Mouse (Mus musculus) liver, embryonic 12.5 days (tissue): ENCODE results near the gene Iscu. TPM values are rescaled to one million over a fixed set of nuclear protein-coding genes. Genes with fewer than 3 reads are reported as not detected.

ENCODE experiments used
- ATAC-seq: fragments of 200-750 bp; cut with Nextera tagmentation; 2 replicates; pipeline ENCODE4 v1.8.0; 2017; ENCODE audit warnings: moderate number of reproducible peaks, mild to moderate bottlenecking, moderate library complexity
- H3K27ac ChIP-seq: fragments of 300-500 bp; sonication (generic); 2 replicates; pipeline ENCODE4 v1.5.1; 2016; ENCODE audit warnings: mild to moderate bottlenecking
- H3K27me3 ChIP-seq: fragments of 300-500 bp; sonication (generic); replicated peaks from 2 replicates; pipeline ENCODE4 v1.6.1; 2016; ENCODE audit warnings: mild to moderate bottlenecking, moderate library complexity
- H3K36me3 ChIP-seq: fragments of 300-500 bp; sonication (generic); 2 replicates; pipeline ENCODE4 v1.6.1; 2016; ENCODE audit warnings: mild to moderate bottlenecking, moderate library complexity
- H3K4me1 ChIP-seq: fragments of 300-500 bp; sonication (generic); 2 replicates; pipeline ENCODE4 v1.6.1; 2016
- H3K4me2 ChIP-seq: fragments of 300-500 bp; sonication (generic); 2 replicates; pipeline ENCODE4 v1.6.1; 2016; ENCODE audit warnings: mild to moderate bottlenecking, moderate library complexity
- H3K4me3 ChIP-seq: fragments of 300-500 bp; sonication (generic); 2 replicates; pipeline ENCODE4 v1.5.1; 2016; ENCODE audit warnings: mild to moderate bottlenecking, moderate library complexity
- H3K9ac ChIP-seq: fragments of 300-500 bp; sonication (generic); 2 replicates; pipeline ENCODE4 v1.6.1; 2016; ENCODE audit warnings: mild to moderate bottlenecking, moderate library complexity
- H3K9me3 ChIP-seq: fragments of 300-500 bp; sonication (generic); replicated peaks from 2 replicates; pipeline ENCODE4 v1.6.1; 2016; ENCODE audit warnings: mild to moderate bottlenecking, moderate library complexity
- WGBS: fragments of 180-500 bp; shearing (Covaris S2); methylation state at CpG from one replicate; pipeline ENCODE4 v1.1.7; 2016; ENCODE audit not compliant: insufficient replicate concordance; 5-methylcytosine and 5-hydroxymethylcytosine counted together
- polyA plus RNA-seq: library from polyadenylated mRNA; unstranded; fragments of >200 nt; fragmentation: Nextera tagmentation; extraction: Ambion mirVana; gene quantifications from 2 replicates; pipeline ENCODE4 v1.2.1, GENCODE M21; 2016

The Iscu gene
- polyA plus RNA-seq, 1 experiment from 2014 or later: 112 TPM

DNA sequence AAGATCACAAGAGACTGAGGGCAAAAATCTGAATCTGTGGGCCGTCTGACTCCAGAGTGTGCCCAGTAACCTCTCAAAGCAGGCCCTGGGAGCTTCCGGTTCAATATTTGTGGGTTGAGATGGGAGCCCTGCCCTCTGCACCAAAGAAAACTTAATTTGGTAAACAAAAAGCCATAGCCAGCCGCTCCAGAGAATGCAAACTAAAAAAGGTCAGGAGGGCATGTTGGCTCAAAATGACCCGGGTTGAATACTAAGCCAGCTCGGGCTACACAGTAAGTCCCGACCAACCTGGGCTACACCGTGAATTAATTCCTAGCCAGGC lies 37.6 kb upstream of the Iscu start:
- 29% methylated on average over 7 of the region's 7 CpGs for WGBS
- no peak for ATAC-seq

DNA sequence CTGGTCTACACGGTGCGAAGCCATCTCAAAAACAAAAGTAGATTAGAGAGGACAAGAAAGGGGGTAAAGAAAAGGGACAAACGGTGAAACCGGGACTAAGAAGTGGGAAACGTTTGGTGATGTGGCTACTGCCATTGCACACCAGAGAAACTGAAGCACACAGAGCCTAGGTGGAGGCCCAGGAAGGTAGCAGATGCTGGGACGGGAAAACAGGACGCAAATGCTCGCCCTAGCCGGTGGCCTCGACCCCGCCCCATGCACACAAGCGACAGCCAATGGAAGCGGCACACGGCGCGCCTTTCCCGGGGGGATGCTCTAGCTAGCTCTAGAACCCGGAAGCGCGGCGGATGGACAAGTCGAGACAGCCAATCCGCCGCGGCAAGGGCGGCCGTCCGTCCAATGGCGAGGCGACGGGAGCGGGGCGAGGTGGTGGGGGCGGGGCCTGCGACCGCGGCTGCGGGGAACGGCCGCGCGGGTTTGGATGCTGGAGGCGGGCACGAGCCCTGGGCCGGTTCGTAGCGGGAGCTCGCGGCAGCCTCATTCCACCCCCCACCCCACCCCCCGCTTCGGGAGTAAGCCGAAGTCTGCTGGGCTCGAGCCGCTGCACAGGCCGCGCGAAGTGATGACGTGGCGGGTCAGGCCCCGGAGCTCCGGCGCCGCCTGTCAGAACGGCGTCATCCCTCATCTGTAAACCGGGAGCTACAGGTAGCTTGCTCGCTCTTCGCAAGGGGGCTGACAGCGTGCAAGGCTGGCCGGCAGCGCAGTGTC lies 37.0 kb upstream of the Iscu start, which contains the start of gene Ficd:
Gene Ficd, plus strand, starts transcription at position 459 of the 768 bp plus-strand sequence.
- ATAC-seq: peak; percentile 97
- peak within 1 kb of the TSS; percentile 75 for H3K9ac ChIP-seq
- H3K27me3 ChIP-seq: no peaks in the 10 kb centered on the region
- no peaks in the 10 kb centered on the region for H3K9me3 ChIP-seq
- peak within 1 kb of the TSS; percentile 75 for H3K4me3 ChIP-seq
- H3K27ac ChIP-seq: peak within 1 kb of the TSS; percentile 93
- 3% methylated on average over 71 of the region's 71 CpGs for WGBS
- H3K4me2 ChIP-seq: peak within 1 kb of the TSS; percentile 93
- peaks cover 36% of the 10 kb centered on the region for H3K36me3 ChIP-seq
- peaks cover 26% of the 10 kb centered on the region for H3K4me1 ChIP-seq

More for the DNA sequence above, 37.6 kb upstream of the Iscu start:
- peaks cover 30% of the 10 kb centered on the region for H3K36me3 ChIP-seq
- peaks cover 26% of the 10 kb centered on the region for H3K4me1 ChIP-seq
- no peaks in the 10 kb centered on the region; the same call in 1 of the 2 replicates for H3K27me3 ChIP-seq
- H3K4me3 ChIP-seq: peak overlapping the region; percentile 75
- H3K9me3 ChIP-seq: no peaks in the 10 kb centered on the region
- H3K4me2 ChIP-seq: peak overlapping the region; percentile 93
- H3K27ac ChIP-seq: peak overlapping the region; percentile 93
- H3K9ac ChIP-seq: peak overlapping the region; percentile 75

DNA sequence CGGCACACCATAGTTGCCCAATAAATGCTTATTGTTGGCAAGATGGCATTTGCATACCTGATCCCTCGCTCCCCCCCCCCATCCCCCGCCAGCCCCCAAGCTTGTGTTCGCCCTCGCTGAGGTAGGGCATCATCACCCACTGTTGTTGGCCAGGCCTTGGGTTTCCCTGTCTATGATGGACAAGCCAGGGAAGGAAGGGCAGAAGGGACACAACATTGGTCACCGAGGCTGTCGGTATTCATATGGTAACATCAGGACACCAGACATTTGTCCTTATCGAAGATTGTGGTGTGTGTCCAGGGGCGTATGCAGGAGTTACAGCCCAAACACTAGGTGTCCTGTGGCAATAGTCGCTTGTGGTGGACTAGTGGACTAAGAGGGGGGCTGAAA lies 36.4 kb upstream of the Iscu start:
- peaks cover 26% of the 10 kb centered on the region for H3K4me1 ChIP-seq
- ATAC-seq: no peak
- H3K27me3 ChIP-seq: no peaks in the 10 kb centered on the region
- H3K9ac ChIP-seq: peak overlapping the region; percentile 75
- 7% methylated on average over 10 of the region's 10 CpGs for WGBS
- H3K36me3 ChIP-seq: peaks cover 42% of the 10 kb centered on the region
- H3K9me3 ChIP-seq: no peaks in the 10 kb centered on the region
- H3K4me3 ChIP-seq: peak overlapping the region; percentile 75
- H3K4me2 ChIP-seq: peak overlapping the region; percentile 93
- H3K27ac ChIP-seq: peak overlapping the region; percentile 93

DNA sequence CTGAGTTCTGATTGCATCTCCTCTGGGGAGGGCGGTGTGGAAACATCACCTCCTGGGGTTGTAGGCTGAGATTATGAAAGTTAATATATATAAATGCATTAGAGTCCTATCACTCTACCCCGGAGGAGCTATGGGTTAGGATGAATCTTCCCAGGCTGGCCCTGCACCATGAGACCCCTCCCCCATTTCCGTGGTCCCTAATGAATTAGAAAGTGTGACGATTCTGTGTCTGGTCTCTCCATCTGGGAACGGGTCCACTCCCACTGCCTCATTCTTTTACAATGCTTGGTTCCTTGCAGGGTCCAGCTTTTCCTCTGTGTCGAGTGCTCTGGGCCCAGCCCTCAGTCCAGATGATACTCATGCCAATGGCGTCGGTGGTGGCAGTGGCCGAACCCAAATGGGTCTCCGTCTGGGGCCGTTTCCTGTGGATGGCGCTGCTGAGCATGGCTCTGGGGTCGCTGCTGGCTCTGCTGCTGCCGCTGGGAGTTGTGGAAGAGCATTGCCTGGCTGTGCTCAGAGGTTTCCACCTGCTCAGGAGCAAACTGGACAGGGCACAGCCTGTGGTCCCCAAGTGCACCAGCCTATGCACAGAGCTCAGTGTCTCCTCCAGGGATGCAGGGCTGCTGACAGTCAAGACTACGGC lies 35.9 kb upstream of the Iscu start:
- H3K9ac ChIP-seq: peak overlapping the region; percentile 75
- H3K36me3 ChIP-seq: peaks cover 47% of the 10 kb centered on the region
- H3K4me3 ChIP-seq: peak overlapping the region; percentile 75
- ATAC-seq: no peak
- H3K27ac ChIP-seq: peak overlapping the region; percentile 93
- H3K27me3 ChIP-seq: no peaks in the 10 kb centered on the region
- 36% methylated on average over 15 of the region's 15 CpGs for WGBS
- peak overlapping the region; percentile 93 for H3K4me2 ChIP-seq
- no peaks in the 10 kb centered on the region for H3K9me3 ChIP-seq
- peaks cover 26% of the 10 kb centered on the region for H3K4me1 ChIP-seq

DNA sequence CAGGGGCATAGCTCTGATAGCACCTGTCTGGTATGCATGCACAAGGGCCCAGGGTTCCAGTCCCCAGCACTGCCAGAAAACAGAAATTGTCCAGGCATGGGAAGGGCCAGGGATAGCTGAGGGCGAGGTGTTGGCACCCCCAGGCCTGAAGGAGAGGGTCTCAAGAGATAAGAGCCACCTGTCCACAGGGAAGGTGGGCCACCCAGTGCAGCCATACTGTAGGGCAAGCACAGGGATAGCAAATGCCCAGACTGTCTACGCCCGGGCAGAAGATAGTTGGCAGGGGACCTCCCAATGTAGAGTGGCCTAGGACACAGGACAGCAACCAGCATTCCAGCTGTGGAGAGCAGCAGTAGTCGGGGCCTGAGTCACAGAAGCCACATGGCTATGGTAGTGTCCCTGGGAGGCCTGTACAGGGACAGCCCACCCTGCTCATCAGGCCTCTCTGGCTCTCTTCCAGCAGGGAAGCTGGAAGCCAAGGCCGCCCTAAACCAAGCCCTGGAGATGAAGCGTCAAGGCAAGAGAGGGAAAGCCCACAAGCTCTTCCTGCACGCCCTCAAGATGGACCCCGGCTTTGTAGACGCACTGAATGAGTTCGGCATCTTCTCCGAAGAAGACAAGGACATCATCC lies 34.8 kb upstream of the Iscu start:
- Histone ChIP-seq H3K36me3 (peaks cover 58% of the 10 kb centered on the region), H3K4me3 (no peak overlapping the region), H3K9me3 (no peaks in the 10 kb centered on the region), H3K4me1 (peaks cover 26% of the 10 kb centered on the region), H3K27ac (no peak overlapping the region), H3K4me2 (0 out of 2 replicates have a peak overlapping the region, but pooled peaks have one; percentile 93), H3K9ac (no peak overlapping the region), H3K27me3 (no peaks in the 10 kb centered on the region)
- ATAC-seq: no peak
- WGBS: 86% methylated on average over 11 of the region's 11 CpGs

DNA sequence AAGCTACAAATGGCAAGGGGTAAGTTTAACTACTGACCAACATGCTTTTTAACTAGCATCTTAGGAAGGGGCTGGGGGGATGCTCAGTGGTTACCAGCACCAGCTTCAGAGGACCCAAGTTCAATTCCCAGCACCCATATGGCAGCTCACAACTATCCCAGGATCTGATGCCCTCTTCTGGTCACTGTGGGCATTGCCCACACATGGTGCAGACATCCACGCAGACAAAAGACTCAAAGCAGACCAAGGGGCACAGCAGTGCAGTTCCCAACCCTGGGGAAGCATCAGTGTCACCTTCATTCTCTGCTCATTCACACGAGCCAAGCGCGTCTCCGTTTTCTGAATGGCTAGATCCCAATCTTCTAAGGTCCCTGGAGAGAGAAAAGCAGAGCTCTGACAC lies 24.9 kb upstream of the Iscu start:
- WGBS: 92% methylated on average over 5 of the region's 5 CpGs
- ATAC-seq: no peak

DNA sequence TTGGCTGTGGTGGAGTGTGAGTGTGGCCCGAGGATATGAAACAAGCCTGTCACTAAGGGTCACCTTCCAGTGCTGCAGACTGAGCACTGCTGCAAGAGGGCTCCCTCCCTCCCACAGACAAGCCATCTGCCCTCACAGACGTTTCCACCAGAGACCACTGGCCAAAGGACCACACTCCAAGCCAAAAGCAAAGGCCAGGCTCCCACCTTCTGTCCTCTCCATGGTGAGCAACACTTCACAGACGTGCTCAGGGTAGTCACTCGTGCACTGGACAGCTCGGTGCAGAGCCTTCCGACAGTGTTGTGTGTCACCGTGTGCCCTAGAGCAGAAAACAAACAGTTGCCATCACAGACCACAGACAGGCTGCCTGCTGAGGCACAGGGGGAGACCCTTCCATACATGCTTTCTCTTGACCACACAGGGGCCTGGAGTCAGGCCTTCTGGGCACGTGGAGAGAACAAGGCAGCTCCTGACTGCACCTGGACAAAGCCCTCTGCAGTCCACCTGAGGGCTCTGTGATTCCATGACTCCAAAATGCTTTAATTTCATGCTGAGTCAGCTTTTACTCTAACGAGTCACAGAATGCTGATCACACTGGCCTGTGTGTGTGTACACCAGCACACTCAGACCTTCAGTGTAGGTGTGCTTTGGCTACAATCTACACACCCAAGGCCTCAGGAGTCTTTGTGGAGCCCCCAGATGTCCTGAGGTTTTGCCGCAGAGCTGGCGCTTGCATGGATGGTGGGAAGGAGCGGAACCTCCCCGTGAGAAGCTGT lies 23.8 kb upstream of the Iscu start:
- Histone ChIP-seq H3K27ac (no peak overlapping the region), H3K36me3 (peaks cover 100% of the 10 kb centered on the region), H3K4me3 (no peak overlapping the region), H3K27me3 (no peaks in the 10 kb centered on the region), H3K9ac (no peak overlapping the region), H3K9me3 (no peaks in the 10 kb centered on the region), H3K4me1 (no peaks in the 10 kb centered on the region), H3K4me2 (no peak overlapping the region)
- no peak for ATAC-seq
- WGBS: 87% methylated on average over 13 of the region's 13 CpGs

More for the DNA sequence above, 24.9 kb upstream of the Iscu start:
- Histone ChIP-seq H3K27ac (no peak overlapping the region), H3K4me2 (no peak overlapping the region), H3K9ac (no peak overlapping the region), H3K9me3 (no peaks in the 10 kb centered on the region), H3K4me3 (no peak overlapping the region), H3K27me3 (no peaks in the 10 kb centered on the region), H3K36me3 (peaks cover 100% of the 10 kb centered on the region), H3K4me1 (no peaks in the 10 kb centered on the region)

DNA sequence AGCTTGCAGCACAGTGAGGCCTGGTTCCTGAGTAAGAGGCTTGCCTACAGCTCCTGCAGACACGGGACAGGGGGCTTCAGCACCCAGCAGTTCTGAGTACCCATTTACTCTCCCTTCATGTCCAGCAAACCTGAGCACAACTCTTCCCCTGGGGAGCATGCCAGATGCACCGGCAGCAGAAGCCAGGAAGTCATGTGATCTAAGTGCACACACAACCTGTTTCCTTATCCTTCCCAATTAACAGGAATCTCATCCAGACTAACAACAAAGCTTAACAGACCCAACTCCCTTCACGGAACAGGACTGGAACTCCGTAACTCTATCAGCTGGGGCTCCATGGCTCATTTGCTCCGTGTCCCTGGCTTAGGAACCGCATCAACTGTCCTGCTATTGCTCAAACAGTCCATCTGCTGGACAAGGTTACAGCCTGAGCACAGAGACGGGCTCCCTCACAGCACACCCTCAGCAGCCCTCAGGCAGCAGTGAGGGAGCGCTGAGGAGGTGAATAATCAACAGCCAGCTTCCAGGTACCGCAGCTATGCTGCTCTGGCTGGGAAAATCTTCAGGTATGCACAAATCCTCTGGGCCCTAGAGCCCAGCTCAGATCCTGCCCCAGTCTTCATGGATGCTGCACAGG lies 20.9 kb upstream of the Iscu start:
- no peak overlapping the region for H3K4me3 ChIP-seq
- no peak for ATAC-seq
- H3K27ac ChIP-seq: no peak overlapping the region
- no peaks in the 10 kb centered on the region for H3K4me1 ChIP-seq
- WGBS: 85% methylated on average over 9 of the region's 9 CpGs
- H3K9ac ChIP-seq: no peak overlapping the region
- H3K27me3 ChIP-seq: no peaks in the 10 kb centered on the region
- H3K9me3 ChIP-seq: no peaks in the 10 kb centered on the region
- H3K36me3 ChIP-seq: peaks cover 100% of the 10 kb centered on the region
- H3K4me2 ChIP-seq: no peak overlapping the region

DNA sequence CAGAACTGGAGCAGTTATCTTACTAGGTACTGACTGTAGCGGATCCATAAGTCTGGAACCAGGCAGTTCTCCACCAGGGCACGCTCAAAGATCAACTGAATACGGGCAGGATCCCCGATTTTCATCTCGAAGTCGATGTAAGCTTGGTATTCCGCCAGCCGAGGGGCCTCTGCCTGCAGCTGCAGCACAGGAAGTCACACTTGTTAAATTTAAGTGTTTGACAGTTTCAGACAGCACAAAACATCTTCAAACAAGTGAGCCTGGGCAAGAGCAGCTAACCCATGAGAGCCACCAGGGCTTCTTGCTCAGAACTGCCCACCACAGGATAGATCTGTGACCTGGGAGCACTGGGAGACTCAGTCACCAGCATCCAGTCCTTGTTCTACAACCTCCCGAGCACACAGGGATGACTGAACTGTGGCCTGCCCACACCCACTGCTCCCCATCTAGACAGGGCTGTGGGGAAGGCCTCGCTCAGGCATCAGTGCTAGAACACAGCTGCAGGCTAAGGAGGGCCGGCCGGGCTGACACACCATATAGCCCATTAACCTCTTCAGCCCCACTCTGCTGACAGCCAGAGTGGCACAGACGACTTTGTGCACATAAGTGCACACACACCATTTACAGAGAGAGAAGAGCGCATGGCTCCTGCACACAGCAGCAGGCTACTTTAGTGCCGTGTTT lies 17.1 kb upstream of the Iscu start:
- WGBS: 87% methylated on average over 15 of the region's 15 CpGs
- Histone ChIP-seq H3K9ac (no peak overlapping the region), H3K4me3 (no peak overlapping the region), H3K36me3 (peaks cover 100% of the 10 kb centered on the region), H3K9me3 (no peaks in the 10 kb centered on the region), H3K4me1 (no peaks in the 10 kb centered on the region), H3K27me3 (no peaks in the 10 kb centered on the region), H3K4me2 (no peak overlapping the region), H3K27ac (no peak overlapping the region)
- no peak for ATAC-seq

DNA sequence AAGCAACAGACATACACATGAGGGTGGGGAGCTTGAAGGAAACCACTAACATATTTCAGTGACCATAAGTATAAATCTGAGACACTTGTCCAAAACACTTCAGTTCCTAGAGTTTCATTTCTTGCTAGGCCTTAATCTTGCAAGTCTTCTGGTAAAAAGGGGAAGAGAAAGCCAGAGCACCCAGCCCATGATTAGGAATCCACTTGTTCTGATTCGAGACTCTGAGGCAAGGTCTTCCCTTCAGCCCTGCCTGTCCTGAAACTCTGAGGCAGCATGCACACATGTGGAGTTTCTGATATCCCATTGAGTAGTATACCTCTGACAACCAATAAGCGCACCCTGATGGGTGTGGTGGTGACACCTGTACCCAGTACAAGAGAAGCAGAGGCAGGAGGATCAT lies 11.0 kb upstream of the Iscu start:
- Histone ChIP-seq H3K4me2 (no peak overlapping the region), H3K9ac (no peak overlapping the region), H3K4me1 (no peaks in the 10 kb centered on the region), H3K27ac (no peak overlapping the region), H3K27me3 (no peaks in the 10 kb centered on the region), H3K4me3 (no peak overlapping the region), H3K36me3 (peaks cover 97% of the 10 kb centered on the region), H3K9me3 (no peaks in the 10 kb centered on the region)
- ATAC-seq: no peak
- whole genome bisulfite sequencing: 67% methylated on average over 2 of the region's 2 CpGs

DNA sequence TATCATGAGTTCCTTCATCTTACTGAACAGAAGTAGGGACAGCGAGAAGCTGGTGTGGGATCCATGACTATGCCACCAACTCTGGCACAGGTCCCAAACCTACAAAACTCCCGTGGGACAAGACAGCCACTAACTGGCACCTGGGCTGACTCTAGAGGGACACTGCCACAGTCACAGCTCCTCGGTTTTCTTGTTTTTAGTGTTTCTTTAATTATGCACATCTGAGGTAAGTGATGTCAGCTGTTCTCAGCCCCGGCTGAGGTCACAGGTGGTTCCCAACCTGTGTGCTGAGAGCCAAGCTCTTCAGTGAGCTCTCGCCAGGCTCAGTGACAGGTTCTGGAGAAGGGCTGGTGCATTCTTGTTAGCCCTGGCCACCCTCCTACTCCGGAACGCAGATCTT lies 8.1 kb upstream of the Iscu start:
- H3K27me3 ChIP-seq: no peaks in the 10 kb centered on the region
- 88% methylated on average over 7 of the region's 7 CpGs for WGBS
- H3K4me3 ChIP-seq: no peak overlapping the region
- peaks cover 97% of the 10 kb centered on the region for H3K36me3 ChIP-seq
- peaks cover 11% of the 10 kb centered on the region for H3K4me1 ChIP-seq
- H3K4me2 ChIP-seq: no peak overlapping the region
- H3K27ac ChIP-seq: no peak overlapping the region
- H3K9me3 ChIP-seq: no peaks in the 10 kb centered on the region
- no peak overlapping the region for H3K9ac ChIP-seq
- no peak for ATAC-seq
